Mouse (Mus musculus) embryonic fibroblast, embryonic 13.5 days (primary cell): ENCODE measurements at regions not wholly inside any gene's neighbourhood (a gene's known extent, or its start where the extent isn't known, plus 50 kb on each side); places are given as distances from the start of the nearest gene placed in this dataset.

Experiments
- H3K27ac ChIP-seq: 2 replicates; pipeline ENCODE4 v1.5.1; 2012; ENCODE audit warnings: low read length, control low read depth, inconsistent platforms; ENCODE audit not compliant: insufficient read depth
- H3K4me1 ChIP-seq: 2 replicates; pipeline ENCODE4 v1.6.1; 2011; ENCODE audit warnings: low read length; ENCODE audit not compliant: control insufficient read depth, insufficient read depth
- H3K4me3 ChIP-seq: 2 replicates; pipeline ENCODE4 v1.5.1; 2011; ENCODE audit warnings: mild to moderate bottlenecking, control low read depth, low read length; ENCODE audit not compliant: insufficient read depth
- CTCF ChIP-seq: IDR thresholded peaks from 2 replicates; pipeline ENCODE4 v1.5.1; 2011; ENCODE audit warnings: mild to moderate bottlenecking, control low read depth, low read length, moderate library complexity, borderline replicate concordance; ENCODE audit not compliant: insufficient read depth
- POLR2A ChIP-seq: IDR thresholded peaks from 2 replicates; pipeline ENCODE4 v1.6.1; 2011; ENCODE audit warnings: low read depth, mild to moderate bottlenecking, control low read depth, low read length, moderate library complexity

DNA sequence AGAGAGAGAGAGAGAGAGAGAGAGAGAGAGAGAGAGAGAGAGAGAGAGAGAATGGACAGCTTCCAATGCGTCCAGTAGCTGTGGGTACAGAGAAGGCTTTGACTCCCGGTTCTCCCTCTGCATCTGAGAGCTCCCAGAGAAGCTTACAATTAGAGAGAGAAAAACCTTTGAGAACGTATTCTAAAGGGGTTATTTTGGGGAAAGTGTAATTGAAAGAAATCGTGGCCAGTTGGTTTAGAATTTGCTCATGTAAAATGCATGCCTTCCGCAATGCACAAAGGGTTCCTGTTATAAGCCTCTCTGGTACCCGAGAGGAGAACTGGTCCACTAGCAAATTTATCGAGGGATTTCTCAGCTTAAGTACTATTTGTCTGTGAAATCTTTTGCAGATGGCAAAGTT is 68.2 kb upstream of the Peli2 start:
- Histone ChIP-seq H3K27ac (no peak overlapping the region), H3K4me3 (no peak overlapping the region), H3K4me1 (no peaks in the 10 kb centered on the region)
- TF ChIP-seq POLR2A (no peak), CTCF (no peak)

DNA sequence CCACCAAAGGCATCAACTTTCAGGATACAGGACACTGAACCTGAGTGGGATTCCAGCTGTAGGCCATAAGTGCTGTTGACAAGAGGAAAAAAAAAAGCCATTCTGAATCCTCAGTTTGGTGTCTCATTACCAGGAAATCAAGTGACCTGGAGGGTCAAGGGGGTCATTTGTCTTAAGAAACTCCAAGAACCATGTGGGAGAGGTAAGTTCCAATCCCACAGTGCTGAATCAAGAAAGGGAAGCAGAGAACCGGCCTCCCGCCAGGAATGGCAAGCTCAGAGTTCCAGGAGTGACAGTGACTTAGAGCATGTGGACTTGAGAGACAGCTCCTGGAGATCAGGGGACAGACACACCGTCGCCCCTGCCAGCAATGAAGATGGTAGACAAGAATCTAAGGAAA is 67.5 kb upstream of the Peli2 start:
- H3K4me1 ChIP-seq: no peaks in the 10 kb centered on the region
- no peak overlapping the region for H3K4me3 ChIP-seq
- H3K27ac ChIP-seq: no peak overlapping the region
- TF ChIP-seq POLR2A (no peak), CTCF (no peak)

DNA sequence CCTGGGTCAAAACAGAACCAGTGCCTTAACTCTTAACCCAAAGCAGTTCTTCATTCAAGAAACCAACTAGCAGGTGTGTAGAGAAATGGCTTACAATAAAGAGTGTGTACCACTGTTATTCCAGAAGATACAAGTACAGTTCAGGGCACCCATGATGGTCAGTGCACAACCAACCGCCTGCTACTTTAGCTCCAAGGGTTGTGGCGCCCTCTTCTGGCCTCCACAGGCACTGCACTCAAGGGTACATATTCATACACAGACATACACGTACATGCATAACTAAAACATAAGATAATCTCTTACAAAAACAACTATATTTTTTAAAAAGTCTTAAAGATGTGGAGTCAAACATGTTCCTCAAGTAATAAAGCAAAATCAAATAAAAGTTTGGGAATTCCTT is 65.9 kb upstream of the Peli2 start:
- no peaks in the 10 kb centered on the region for H3K4me1 ChIP-seq
- H3K27ac ChIP-seq: no peak overlapping the region
- no peak overlapping the region for H3K4me3 ChIP-seq
- TF ChIP-seq CTCF (no peak), POLR2A (no peak)

DNA sequence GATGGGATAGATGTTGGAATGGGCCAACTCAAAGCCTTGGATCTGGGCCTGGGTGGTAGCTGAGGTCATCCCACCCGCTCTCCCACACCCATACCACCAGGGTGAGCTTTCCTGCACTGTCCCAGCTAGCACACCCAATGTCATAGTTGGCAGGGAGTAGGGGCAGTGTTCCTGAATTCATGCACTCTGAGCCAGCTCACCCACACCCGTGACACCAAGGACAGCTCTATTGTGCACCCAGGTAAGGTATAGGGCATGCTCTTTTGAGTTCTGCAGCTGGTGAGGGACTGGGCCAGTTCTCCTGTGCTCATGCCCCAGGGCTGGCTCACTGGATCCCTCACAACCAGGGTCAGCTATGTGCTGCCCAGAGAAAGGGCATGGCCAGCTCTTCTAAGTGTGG is 64.8 kb upstream of the Peli2 start:
- H3K4me1 ChIP-seq: no peaks in the 10 kb centered on the region
- TF ChIP-seq CTCF (no peak), POLR2A (no peak)
- no peak overlapping the region for H3K4me3 ChIP-seq
- no peak overlapping the region for H3K27ac ChIP-seq

DNA sequence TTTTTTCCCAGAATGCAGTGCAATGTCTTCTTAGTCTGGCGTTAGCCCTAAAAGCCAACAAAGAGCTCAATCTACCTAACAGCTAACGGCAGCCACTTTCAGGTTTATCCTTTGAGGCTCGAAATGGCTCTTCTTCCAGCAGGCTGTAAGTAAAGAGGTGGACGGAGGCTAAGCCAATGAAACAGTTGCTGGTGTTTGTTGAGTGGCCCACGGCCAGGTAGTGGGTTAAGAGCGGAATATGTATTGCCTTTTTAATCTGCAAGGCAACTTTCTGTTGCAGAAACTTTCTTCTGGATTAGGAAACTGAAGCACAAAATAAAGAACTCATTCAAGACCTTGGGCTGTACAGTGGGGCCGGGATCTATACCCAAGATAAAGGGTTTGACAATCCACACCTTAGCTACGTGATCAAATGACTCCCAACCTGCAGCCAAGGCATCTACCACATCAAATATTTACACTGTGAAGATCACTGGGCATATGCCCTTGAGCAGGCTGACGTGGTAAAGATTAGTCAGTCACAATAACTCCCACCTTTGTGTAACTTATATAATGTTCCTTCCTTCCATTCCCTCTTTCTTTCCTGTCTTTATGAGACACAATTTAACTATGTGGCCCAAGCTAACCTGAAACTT is 62.3 kb upstream of the Peli2 start:
- Histone ChIP-seq H3K4me3 (no peak overlapping the region), H3K4me1 (no peaks in the 10 kb centered on the region), H3K27ac (no peak overlapping the region)
- no peak for TF ChIP-seq CTCF
- no peak for TF ChIP-seq POLR2A

DNA sequence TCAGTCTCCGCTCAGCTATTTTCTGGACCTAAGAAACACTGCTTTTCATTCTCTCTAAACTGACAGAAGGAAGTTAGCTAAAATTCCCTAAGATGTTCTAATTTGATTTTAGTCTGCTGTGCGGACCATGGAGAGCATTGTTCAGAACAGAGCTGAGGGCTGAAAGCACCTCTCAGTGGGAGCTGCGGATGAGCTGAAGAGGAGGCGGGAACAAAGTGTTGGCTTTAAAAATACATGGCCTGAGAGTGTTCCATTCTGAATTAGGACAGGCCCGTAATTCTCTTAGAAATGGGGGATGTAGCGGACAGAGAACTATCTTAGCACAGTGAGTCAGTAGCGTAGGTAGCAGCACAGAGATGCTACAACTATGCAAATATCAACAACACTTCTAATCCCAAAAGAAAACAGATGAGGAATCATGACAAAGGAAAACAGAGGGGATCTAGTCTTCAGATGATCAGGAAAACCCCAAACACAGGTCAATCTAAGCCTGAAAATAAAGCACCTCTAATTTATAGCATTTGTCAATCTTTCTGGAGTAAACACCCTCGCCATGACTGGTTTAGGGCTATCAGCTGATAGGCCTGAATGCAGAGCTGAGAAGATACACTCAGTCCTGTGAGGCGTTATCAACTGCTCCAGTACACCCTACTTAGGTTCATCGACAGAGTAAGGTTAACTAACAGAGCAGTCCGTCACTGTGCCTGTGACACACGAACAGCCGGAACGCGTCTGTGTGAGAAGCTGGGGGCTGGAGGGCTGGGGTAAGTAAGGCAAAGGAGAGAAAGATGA is 60.8 kb upstream of the Peli2 start:
- Histone ChIP-seq H3K4me3 (no peak overlapping the region), H3K4me1 (no peaks in the 10 kb centered on the region), H3K27ac (no peak overlapping the region)
- no peak for TF ChIP-seq CTCF
- no peak for TF ChIP-seq POLR2A

DNA sequence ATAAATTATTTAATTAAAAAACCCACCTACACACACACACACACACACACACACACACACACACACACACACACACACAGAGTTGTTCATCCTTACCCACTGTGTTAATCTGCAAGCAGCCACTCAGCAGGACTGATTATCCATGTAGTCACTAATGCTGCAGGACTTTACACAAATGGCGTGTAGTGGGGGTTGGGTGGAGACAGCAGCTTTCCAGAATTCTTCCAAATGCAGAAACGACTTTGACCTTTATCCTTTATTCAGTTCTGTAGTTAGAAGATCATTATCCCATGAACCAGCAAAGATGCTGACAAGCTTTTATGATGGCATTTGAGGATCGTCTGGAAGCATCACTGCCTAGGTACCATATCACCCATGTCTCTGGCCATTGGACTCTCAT is 52.0 kb upstream of the Peli2 start:
- H3K4me3 ChIP-seq: no peak overlapping the region
- TF ChIP-seq POLR2A (no peak), CTCF (no peak)
- H3K27ac ChIP-seq: no peak overlapping the region
- H3K4me1 ChIP-seq: no peaks in the 10 kb centered on the region
